Mouse (Mus musculus) hindbrain, embryonic 13.5 days (tissue): Measurements from ENCODE around the gene Zc3h15. TPM values are rescaled to one million over a fixed set of nuclear protein-coding genes. Genes with fewer than 3 reads are reported as not detected.
"Not testable (repeated sequence)": the region's sequence is repeated elsewhere in the genome, so short reads cannot be mapped to it uniquely, and the experiment has no call there.

ENCODE experiments used
- ATAC-seq: fragments of 200-750 bp; cut with Nextera tagmentation; 2 replicates; pipeline ENCODE4 v1.8.0; 2017; ENCODE audit warnings: moderate TSS enrichment; ENCODE audit not compliant: low FRiP score
- H3K27ac ChIP-seq: fragments of 300-500 bp; sonication (generic); 2 replicates; pipeline ENCODE4 v1.5.1; 2015; ENCODE audit warnings: inconsistent platforms, mild to moderate bottlenecking, moderate library complexity
- H3K27me3 ChIP-seq: fragments of 300-500 bp; sonication (generic); 2 replicates; pipeline ENCODE4 v1.6.1; 2015; ENCODE audit warnings: mild to moderate bottlenecking, inconsistent platforms
- H3K36me3 ChIP-seq: fragments of 300-500 bp; sonication (generic); 2 replicates; pipeline ENCODE4 v1.6.1; 2015; ENCODE audit warnings: mild to moderate bottlenecking, inconsistent platforms
- H3K4me1 ChIP-seq: fragments of 300-500 bp; sonication (generic); replicated peaks from 2 replicates; pipeline ENCODE4 v1.6.1; 2015; ENCODE audit warnings: inconsistent platforms
- H3K4me2 ChIP-seq: fragments of 300-500 bp; sonication (generic); 2 replicates; pipeline ENCODE4 v1.6.1; 2015; ENCODE audit warnings: inconsistent platforms, mild to moderate bottlenecking, moderate library complexity
- H3K4me3 ChIP-seq: fragments of 300-500 bp; sonication (generic); 2 replicates; pipeline ENCODE4 v1.5.1; 2015; ENCODE audit warnings: mild to moderate bottlenecking, inconsistent platforms
- H3K9ac ChIP-seq: fragments of 300-500 bp; sonication (generic); 2 replicates; pipeline ENCODE4 v1.6.1; 2015; ENCODE audit warnings: mild to moderate bottlenecking, inconsistent platforms
- H3K9me3 ChIP-seq: fragments of 300-500 bp; sonication (generic); 2 replicates; pipeline ENCODE4 v1.6.1; 2016; ENCODE audit warnings: inconsistent platforms
- WGBS: fragments of 180-500 bp; shearing (Covaris S2); methylation state at CpG from one replicate; pipeline ENCODE4 v1.1.7; 2015; 5-methylcytosine and 5-hydroxymethylcytosine counted together
- polyA plus RNA-seq: library from polyadenylated mRNA; unstranded; fragments of >200 nt; fragmentation: Nextera tagmentation; extraction: Ambion mirVana; gene quantifications from 2 replicates; pipeline ENCODE4 v1.2.1, GENCODE M21; 2015

Gene Zc3h15
- polyA plus RNA-seq, 1 experiment from 2014 or later = 215 TPM

GRCm38 (mm10) chr2:83699324-83699723 is 55.1 kb downstream of the Zc3h15 start:
- no peaks in the 10 kb centered on the region for H3K4me1 ChIP-seq
- H3K36me3 ChIP-seq = no peaks in the 10 kb centered on the region
- H3K4me2 ChIP-seq = no peak overlapping the region
- H3K27ac ChIP-seq = no peak overlapping the region
- no peaks in the 10 kb centered on the region for H3K27me3 ChIP-seq
- WGBS = 66% methylated on average over 1 of the region's 1 CpGs
- H3K9me3 ChIP-seq = no peaks in the 10 kb centered on the region
- H3K4me3 ChIP-seq = no peak overlapping the region
- no peak for ATAC-seq
- no peak overlapping the region for H3K9ac ChIP-seq

- Histone ChIP-seq H3K27me3 (no peaks in the 10 kb centered on the region), H3K27ac (no peak overlapping the region), H3K4me1 (no peaks in the 10 kb centered on the region), H3K4me2 (no peak overlapping the region), H3K9ac (no peak overlapping the region), H3K36me3 (no peaks in the 10 kb centered on the region), H3K9me3 (no peaks in the 10 kb centered on the region), H3K4me3 (no peak overlapping the region)
- 85% methylated on average over 4 of the region's 4 CpGs for WGBS
- ATAC-seq = no peak
Measured at GRCm38 (mm10) chr2:83700667-83701066, 56.4 kb downstream of the Zc3h15 start.

- no peaks in the 10 kb centered on the region for H3K27me3 ChIP-seq
- H3K9ac ChIP-seq = no peak overlapping the region
- no peak overlapping the region for H3K4me3 ChIP-seq
- H3K4me2 ChIP-seq = no peak overlapping the region
- WGBS = 95% methylated on average over 7 of the region's 7 CpGs
- H3K4me1 ChIP-seq = no peaks in the 10 kb centered on the region
- ATAC-seq = no peak
- no peaks in the 10 kb centered on the region for H3K9me3 ChIP-seq
- H3K27ac ChIP-seq = no peak overlapping the region
- no peaks in the 10 kb centered on the region for H3K36me3 ChIP-seq
Measured at GRCm38 (mm10) chr2:83702411-83702810, 58.2 kb downstream of the Zc3h15 start.

- WGBS = 83% methylated on average over 9 of the region's 9 CpGs
- Histone ChIP-seq H3K9ac (no peak overlapping the region), H3K4me2 (no peak overlapping the region), H3K36me3 (no peaks in the 10 kb centered on the region), H3K4me3 (no peak overlapping the region), H3K9me3 (no peaks in the 10 kb centered on the region), H3K27ac (no peak overlapping the region), H3K4me1 (no peaks in the 10 kb centered on the region), H3K27me3 (no peaks in the 10 kb centered on the region)
- no peak for ATAC-seq
Measured at GRCm38 (mm10) chr2:83705580-83706158, 61.4 kb downstream of the Zc3h15 start.

- H3K4me1 ChIP-seq = no peaks in the 10 kb centered on the region
- no peaks in the 10 kb centered on the region for H3K9me3 ChIP-seq
- H3K27ac ChIP-seq = no peak overlapping the region
- H3K36me3 ChIP-seq = no peaks in the 10 kb centered on the region
- 70% methylated on average over 11 of the region's 11 CpGs for WGBS
- no peaks in the 10 kb centered on the region for H3K27me3 ChIP-seq
- no peak for ATAC-seq
- no peak overlapping the region for H3K4me3 ChIP-seq
- H3K9ac ChIP-seq = no peak overlapping the region
- no peak overlapping the region for H3K4me2 ChIP-seq
Measured at GRCm38 (mm10) chr2:83709896-83710524, 65.8 kb downstream of the Zc3h15 start.

GRCm38 (mm10) chr2:83713281-83713680 is 69.0 kb downstream of the Zc3h15 start:
- ATAC-seq, H3K36me3 ChIP-seq, H3K4me1 ChIP-seq, H3K9me3 ChIP-seq, H3K4me3 ChIP-seq, H3K9ac ChIP-seq, H3K4me2 ChIP-seq, H3K27me3 ChIP-seq, H3K27ac ChIP-seq: not testable (repeated sequence)
- WGBS = 80% methylated on average over 7 of the region's 7 CpGs

- H3K27ac ChIP-seq = no peak overlapping the region
- 90% methylated on average over 5 of the region's 5 CpGs for WGBS
Measured at GRCm38 (mm10) chr2:83713946-83714345, 69.7 kb downstream of the Zc3h15 start.

More at GRCm38 (mm10) chr2:83713946-83714345, 69.7 kb downstream of the Zc3h15 start:
- no peaks in the 10 kb centered on the region for H3K36me3 ChIP-seq
- ATAC-seq = no peak
- H3K4me2 ChIP-seq = no peak overlapping the region
- no peaks in the 10 kb centered on the region for H3K9me3 ChIP-seq
- no peaks in the 10 kb centered on the region for H3K4me1 ChIP-seq
- H3K4me3 ChIP-seq = no peak overlapping the region
- H3K27me3 ChIP-seq = no peaks in the 10 kb centered on the region
- H3K9ac ChIP-seq = no peak overlapping the region

Other genes starting within 250 kb of the Zc3h15 start
- gene Itgav, start 80.0 kb downstream of the Zc3h15 start, polyA plus RNA-seq = 20.1 and 27.2 TPM in 2 replicates
- 64.6 and 66.3 TPM in 2 replicates for gene Fam171b, start 168.2 kb downstream of the Zc3h15 start, polyA plus RNA-seq